Mouse (Mus musculus): ENCODE measurements around the gene Gm37240. TPM values are rescaled to one million over a fixed set of nuclear protein-coding genes. Genes with fewer than 3 reads are reported as not detected.

Gm37240 gene
- polyA plus RNA-seq, 1 experiment from 2014 or later: 0.48 TPM

DNA sequence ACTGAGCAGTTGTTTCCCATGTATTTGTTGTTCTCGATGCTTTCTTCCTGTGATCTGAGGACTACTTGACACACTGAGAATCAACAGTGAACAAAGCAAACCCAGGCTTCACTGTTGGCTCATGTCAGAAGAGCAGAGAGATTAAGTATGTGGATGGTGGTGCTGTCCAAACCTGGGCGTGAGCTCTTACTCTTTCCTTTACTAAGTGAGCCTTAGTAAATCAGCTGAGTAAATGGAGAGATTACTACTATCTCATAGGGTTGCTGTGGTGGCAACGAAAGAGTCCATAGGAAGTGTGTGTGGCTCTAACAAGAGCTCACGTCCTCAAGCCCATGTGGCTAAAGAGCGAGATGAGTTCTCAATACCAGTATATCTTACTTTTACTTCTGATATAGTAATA, 950.4 kb downstream of the Gm37240 start:
- 44% methylated on average over 5 of the region's 5 CpGs for WGBS
- Histone ChIP-seq H3K27me3 (no peaks in the 10 kb centered on the region), H3K9me3 (replicated peaks) (no peaks in the 10 kb centered on the region), H3K4me2 (no peak overlapping the region), H3K27ac (peak overlapping the region; percentile 76), H3K4me3 (no peak overlapping the region), H3K9ac (no peak overlapping the region), H3K36me3 (ENCODE audit: poor library complexity, severe bottlenecking) (no peaks in the 10 kb centered on the region), H3K4me1 (peaks cover 18% of the 10 kb centered on the region)
- no peak for ATAC-seq

DNA sequence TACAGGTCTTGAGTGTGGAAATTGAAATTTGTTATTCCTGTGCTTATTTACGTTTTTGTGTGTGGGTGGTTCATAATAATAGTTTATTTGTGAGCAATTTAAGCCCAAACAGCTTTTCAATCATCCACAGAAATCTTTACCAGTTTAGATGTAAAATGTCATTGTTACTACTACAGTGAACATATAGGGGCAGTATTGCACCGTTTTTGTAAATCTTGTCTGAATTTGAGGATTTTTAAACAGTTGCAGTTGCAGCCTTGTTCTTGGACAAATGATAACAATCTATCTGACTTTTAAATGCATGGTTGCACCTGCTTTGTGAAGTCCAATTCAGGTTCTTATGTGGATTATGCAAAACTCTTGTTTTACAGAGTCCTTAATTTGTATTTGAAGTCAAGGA, 951.1 kb downstream of the Gm37240 start:
- 53% methylated on average over 2 of the region's 2 CpGs for WGBS
- no peak overlapping the region for H3K27ac ChIP-seq
- no peak overlapping the region for H3K4me3 ChIP-seq
- no peaks in the 10 kb centered on the region for H3K9me3 ChIP-seq (replicated peaks)
- no peak overlapping the region for H3K9ac ChIP-seq
- peaks cover 18% of the 10 kb centered on the region for H3K4me1 ChIP-seq
- H3K4me2 ChIP-seq: no peak overlapping the region
- no peak for ATAC-seq
- H3K36me3 ChIP-seq (ENCODE audit: poor library complexity, severe bottlenecking): no peaks in the 10 kb centered on the region
- no peaks in the 10 kb centered on the region for H3K27me3 ChIP-seq

GRCm38 (mm10) chr3:84935729-84936128, 951.6 kb downstream of the Gm37240 start:
- no peak for ATAC-seq
- H3K9ac ChIP-seq: no peak overlapping the region
- 95% methylated on average over 1 of the region's 1 CpGs for WGBS
- H3K4me3 ChIP-seq: no peak overlapping the region
- H3K27ac ChIP-seq: no peak overlapping the region
- no peaks in the 10 kb centered on the region for H3K36me3 ChIP-seq (ENCODE audit: poor library complexity, severe bottlenecking)
- H3K27me3 ChIP-seq: no peaks in the 10 kb centered on the region
- no peaks in the 10 kb centered on the region for H3K9me3 ChIP-seq (replicated peaks)
- peaks cover 18% of the 10 kb centered on the region for H3K4me1 ChIP-seq
- no peak overlapping the region for H3K4me2 ChIP-seq

- Histone ChIP-seq H3K4me1 (no peaks in the 10 kb centered on the region), H3K27me3 (no peaks in the 10 kb centered on the region), H3K4me2 (no peak overlapping the region), H3K27ac (no peak overlapping the region), H3K9ac (no peak overlapping the region), H3K36me3 (ENCODE audit: poor library complexity, severe bottlenecking) (no peaks in the 10 kb centered on the region), H3K4me3 (no peak overlapping the region), H3K9me3 (replicated peaks) (no peaks in the 10 kb centered on the region)
- WGBS: 89% methylated on average over 3 of the region's 3 CpGs
- ATAC-seq: no peak
Observed at GRCm38 (mm10) chr3:84930683-84931082, 956.6 kb downstream of the Gm37240 start.

DNA sequence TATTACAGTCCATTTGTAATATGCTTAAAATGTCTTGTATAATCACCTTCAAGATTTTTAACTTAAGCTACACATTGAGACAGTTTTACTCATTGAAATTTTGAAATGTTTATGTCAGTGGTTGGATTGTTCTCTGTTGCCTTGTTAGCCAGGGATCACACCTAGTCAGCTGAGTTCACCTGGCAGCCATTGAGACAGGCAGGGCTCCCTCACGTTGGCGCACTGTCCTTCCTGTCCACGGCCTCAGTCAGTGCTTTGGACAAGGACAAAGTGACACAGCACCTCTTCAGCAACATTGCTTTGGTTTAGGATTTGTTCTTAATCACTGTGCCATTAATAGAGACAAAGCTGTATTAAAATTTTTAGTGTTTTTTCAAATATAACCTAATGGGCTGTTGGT, 958.1 kb downstream of the Gm37240 start:
- Histone ChIP-seq H3K9ac (no peak overlapping the region), H3K4me2 (no peak overlapping the region), H3K9me3 (replicated peaks) (no peaks in the 10 kb centered on the region), H3K36me3 (ENCODE audit: poor library complexity, severe bottlenecking) (no peaks in the 10 kb centered on the region), H3K27ac (no peak overlapping the region), H3K27me3 (no peaks in the 10 kb centered on the region), H3K4me3 (no peak overlapping the region), H3K4me1 (no peaks in the 10 kb centered on the region)
- ATAC-seq: no peak
- 85% methylated on average over 3 of the region's 3 CpGs for WGBS

DNA sequence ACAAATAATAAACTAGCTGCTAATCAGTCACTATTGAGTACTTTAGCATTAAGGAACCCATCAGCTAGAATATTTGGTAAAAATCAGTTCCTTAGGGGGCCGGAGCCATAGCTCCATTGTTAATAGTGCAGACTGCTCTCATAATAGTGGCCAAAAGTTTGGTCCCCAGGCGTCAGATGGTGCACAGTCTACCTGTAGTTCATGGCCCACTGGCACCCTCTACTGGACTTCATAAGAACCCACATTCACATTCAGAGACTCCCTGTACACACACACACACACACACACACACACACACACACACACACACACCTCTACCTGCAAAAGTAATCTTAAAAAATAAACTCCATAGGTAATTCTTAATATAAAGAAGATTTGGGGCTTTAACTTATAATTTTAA, 959.4 kb downstream of the Gm37240 start:
- WGBS: 84% methylated on average over 2 of the region's 2 CpGs
- H3K27ac ChIP-seq: no peak overlapping the region
- H3K27me3 ChIP-seq: no peaks in the 10 kb centered on the region
- no peak overlapping the region for H3K4me2 ChIP-seq
- H3K9ac ChIP-seq: no peak overlapping the region
- no peak for ATAC-seq
- no peak overlapping the region for H3K4me3 ChIP-seq
- H3K4me1 ChIP-seq: no peaks in the 10 kb centered on the region
- H3K9me3 ChIP-seq (replicated peaks): no peaks in the 10 kb centered on the region
- H3K36me3 ChIP-seq (ENCODE audit: poor library complexity, severe bottlenecking): no peaks in the 10 kb centered on the region

GRCm38 (mm10) chr3:84927168-84927794, 960.0 kb downstream of the Gm37240 start:
- no peaks in the 10 kb centered on the region for H3K27me3 ChIP-seq
- no peak overlapping the region for H3K27ac ChIP-seq
- no peak overlapping the region for H3K9ac ChIP-seq
- H3K4me3 ChIP-seq: no peak overlapping the region
- 74% methylated on average over 8 of the region's 8 CpGs for whole genome bisulfite sequencing
- H3K4me2 ChIP-seq: no peak overlapping the region
- no peak for ATAC-seq
- H3K9me3 ChIP-seq (replicated peaks): no peaks in the 10 kb centered on the region
- no peaks in the 10 kb centered on the region for H3K36me3 ChIP-seq (ENCODE audit: poor library complexity, severe bottlenecking)
- H3K4me1 ChIP-seq: no peaks in the 10 kb centered on the region

DNA sequence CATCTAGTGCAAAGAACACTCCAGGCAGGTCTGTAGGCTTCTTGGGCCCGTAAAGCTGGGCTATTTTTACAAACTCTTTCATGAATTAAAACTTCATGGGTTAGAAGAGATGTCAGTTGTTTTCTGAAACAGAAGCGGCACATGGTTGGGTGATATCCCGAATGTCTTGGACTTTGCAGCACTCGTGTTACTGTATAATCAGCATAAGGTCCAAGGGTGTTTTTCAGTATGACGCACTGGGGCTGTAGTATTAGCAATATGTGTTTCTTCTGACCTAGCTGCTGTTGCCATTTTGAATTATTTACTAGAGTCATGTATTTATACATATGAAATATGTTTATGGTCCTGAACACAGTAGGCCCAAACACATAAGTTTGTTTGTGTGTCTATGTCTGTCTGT, 961.2 kb downstream of the Gm37240 start:
- Histone ChIP-seq H3K4me2 (no peak overlapping the region), H3K9ac (no peak overlapping the region), H3K4me1 (no peaks in the 10 kb centered on the region), H3K27ac (no peak overlapping the region), H3K36me3 (ENCODE audit: poor library complexity, severe bottlenecking) (no peaks in the 10 kb centered on the region), H3K27me3 (no peaks in the 10 kb centered on the region), H3K4me3 (no peak overlapping the region), H3K9me3 (replicated peaks) (no peaks in the 10 kb centered on the region)
- WGBS: 86% methylated on average over 5 of the region's 5 CpGs
- ATAC-seq: no peak

GRCm38 (mm10) chr3:84925229-84925628, 962.1 kb downstream of the Gm37240 start:
- H3K4me3 ChIP-seq: no peak overlapping the region
- no peaks in the 10 kb centered on the region for H3K4me1 ChIP-seq
- no peaks in the 10 kb centered on the region for H3K9me3 ChIP-seq (replicated peaks)
- ATAC-seq: no peak
- no peak overlapping the region for H3K4me2 ChIP-seq
- no peaks in the 10 kb centered on the region for H3K36me3 ChIP-seq (ENCODE audit: poor library complexity, severe bottlenecking)
- H3K27me3 ChIP-seq: no peaks in the 10 kb centered on the region
- WGBS: 69% methylated on average over 4 of the region's 4 CpGs
- H3K27ac ChIP-seq: no peak overlapping the region
- H3K9ac ChIP-seq: no peak overlapping the region

DNA sequence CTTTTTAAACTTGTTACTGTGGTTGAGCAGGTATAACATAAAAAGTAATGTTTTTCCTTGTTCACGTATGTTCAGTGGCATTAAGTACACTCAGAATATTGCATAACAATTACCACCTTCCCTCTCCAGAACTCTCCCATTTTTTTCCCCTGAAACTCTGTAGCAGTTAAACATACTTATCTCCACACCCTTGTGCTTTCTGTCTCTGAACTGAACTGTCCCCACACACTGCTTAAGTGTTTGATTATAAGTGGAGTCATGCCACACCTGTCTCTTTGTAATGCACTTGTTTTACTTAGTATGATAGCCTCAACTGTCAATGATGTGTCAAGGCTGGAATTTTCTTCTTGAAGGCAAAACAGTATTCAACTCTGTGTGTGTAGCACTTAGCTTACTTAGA, 963.6 kb downstream of the Gm37240 start:
- Histone ChIP-seq H3K36me3 (ENCODE audit: poor library complexity, severe bottlenecking) (no peaks in the 10 kb centered on the region), H3K27ac (no peak overlapping the region), H3K4me2 (no peak overlapping the region), H3K9me3 (replicated peaks) (no peaks in the 10 kb centered on the region), H3K4me3 (no peak overlapping the region), H3K9ac (no peak overlapping the region), H3K4me1 (no peaks in the 10 kb centered on the region), H3K27me3 (no peaks in the 10 kb centered on the region)
- no peak for ATAC-seq
- 78% methylated on average over 1 of the region's 1 CpGs for WGBS

DNA sequence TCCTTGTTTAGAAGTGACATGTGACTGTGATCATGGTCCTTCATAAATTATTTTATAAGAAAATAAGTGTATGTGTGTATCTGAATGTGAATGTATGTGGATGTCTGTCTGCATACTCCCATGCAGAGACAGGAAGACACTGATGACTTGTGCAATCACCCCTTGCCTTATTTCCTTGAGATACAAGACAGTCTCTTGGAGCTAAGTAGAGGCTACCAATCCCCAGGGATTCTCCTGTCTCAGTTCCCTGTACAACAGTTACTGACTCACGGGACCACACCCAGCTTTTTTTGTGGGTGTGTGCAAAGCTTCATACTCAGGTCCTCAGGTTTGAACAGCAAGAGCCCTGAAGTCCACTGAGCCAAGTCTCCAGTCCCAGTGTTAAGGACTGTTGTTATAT, 964.1 kb downstream of the Gm37240 start:
- no peak for ATAC-seq
- Histone ChIP-seq H3K4me3 (no peak overlapping the region), H3K36me3 (ENCODE audit: poor library complexity, severe bottlenecking) (no peaks in the 10 kb centered on the region), H3K27ac (no peak overlapping the region), H3K9ac (no peak overlapping the region), H3K4me1 (no peaks in the 10 kb centered on the region), H3K27me3 (no peaks in the 10 kb centered on the region), H3K4me2 (no peak overlapping the region), H3K9me3 (replicated peaks) (no peaks in the 10 kb centered on the region)
- 93% methylated on average over 1 of the region's 1 CpGs for WGBS

- Histone ChIP-seq H3K4me3 (no peak overlapping the region), H3K4me1 (no peaks in the 10 kb centered on the region), H3K27ac (no peak overlapping the region), H3K9ac (no peak overlapping the region), H3K4me2 (no peak overlapping the region), H3K27me3 (no peaks in the 10 kb centered on the region), H3K36me3 (ENCODE audit: poor library complexity, severe bottlenecking) (no peaks in the 10 kb centered on the region), H3K9me3 (replicated peaks) (no peaks in the 10 kb centered on the region)
- peak; percentile 55; the same call in 1 of the 2 replicates for ATAC-seq
- WGBS: 70% methylated on average over 6 of the region's 6 CpGs
Observed at GRCm38 (mm10) chr3:84921704-84922420, 965.5 kb downstream of the Gm37240 start.
